Mouse (Mus musculus) adrenal gland, postnatal 25 days (tissue): ENCODE measurements at regions not wholly inside any gene's neighbourhood (a gene's known extent, or its start where the extent isn't known, plus 50 kb on each side); places are given as distances from the start of the nearest gene placed in this dataset.

Source experiments
- DNase-seq: peaks from one replicate; pipeline ENCODE4 v3.0.0; 2021; ENCODE audit warnings: mixed read lengths

GRCm38 (mm10) chr10:112863808-112864207 lies 65.0 kb downstream of the Atxn7l3b start:
- DNase-seq: no peak

GRCm38 (mm10) chr10:112863375-112863774 lies 65.4 kb downstream of the Atxn7l3b start:
- no peak for DNase-seq

- no peak for DNase-seq
These were observed 76.8 kb downstream of the Atxn7l3b start for GRCm38 (mm10) chr10:112851997-112852396.

GRCm38 (mm10) chr10:112846225-112846624 lies 82.6 kb downstream of the Atxn7l3b start:
- no peak for DNase-seq

GRCm38 (mm10) chr10:112837400-112838035 lies 91.3 kb downstream of the Atxn7l3b start:
- DNase-seq: no peak

- no peak for DNase-seq
These were observed 92.8 kb downstream of the Atxn7l3b start for GRCm38 (mm10) chr10:112835970-112836369.

GRCm38 (mm10) chr10:112835508-112835907 lies 93.3 kb downstream of the Atxn7l3b start:
- DNase-seq: no peak

GRCm38 (mm10) chr10:112810181-112810580 lies 118.6 kb downstream of the Atxn7l3b start:
- no peak for DNase-seq

GRCm38 (mm10) chr10:112803557-112803956 lies 125.2 kb downstream of the Atxn7l3b start:
- DNase-seq: peak; percentile 2

- peak; percentile 10 for DNase-seq
These were observed 127.2 kb downstream of the Atxn7l3b start for GRCm38 (mm10) chr10:112801560-112801959.

GRCm38 (mm10) chr10:112798603-112799002 lies 130.2 kb downstream of the Atxn7l3b start:
- no peak for DNase-seq

- no peak for DNase-seq
These were observed 130.7 kb downstream of the Atxn7l3b start for GRCm38 (mm10) chr10:112798090-112798489.

GRCm38 (mm10) chr10:112795938-112796337 lies 132.9 kb downstream of the Atxn7l3b start:
- no peak for DNase-seq

- DNase-seq: no peak
These were observed 133.3 kb downstream of the Atxn7l3b start for GRCm38 (mm10) chr10:112795473-112795872.

GRCm38 (mm10) chr10:112788236-112788635 lies 140.6 kb downstream of the Atxn7l3b start:
- DNase-seq: peak; percentile 31

- no peak for DNase-seq
These were observed 154.5 kb downstream of the Atxn7l3b start for GRCm38 (mm10) chr10:112774262-112774661.

GRCm38 (mm10) chr10:112746683-112747082 lies 182.1 kb downstream of the Atxn7l3b start:
- no peak for DNase-seq

- no peak for DNase-seq
These were observed 185.3 kb downstream of the Atxn7l3b start for GRCm38 (mm10) chr10:112743527-112743926.

- no peak for DNase-seq
These were observed 186.7 kb downstream of the Atxn7l3b start for GRCm38 (mm10) chr10:112742123-112742522.
